Mouse (Mus musculus) spleen, adult 12 weeks (tissue): ENCODE measurements at regions not wholly inside any gene's neighbourhood (a gene's known extent, or its start where the extent isn't known, plus 50 kb on each side); places are given as distances from the start of the nearest gene placed in this dataset.
A peak's percentile ranks its signal among the peaks of the same experiment; 100 is the strongest.
"Not testable (repeated sequence)": the region's sequence is repeated elsewhere in the genome, so short reads cannot be mapped to it uniquely, and the experiment has no call there.

ENCODE experiments used
- DNase-seq: peaks from one replicate; pipeline ENCODE4 v3.0.0; 2022; ENCODE audit warnings: low spot score

DNA sequence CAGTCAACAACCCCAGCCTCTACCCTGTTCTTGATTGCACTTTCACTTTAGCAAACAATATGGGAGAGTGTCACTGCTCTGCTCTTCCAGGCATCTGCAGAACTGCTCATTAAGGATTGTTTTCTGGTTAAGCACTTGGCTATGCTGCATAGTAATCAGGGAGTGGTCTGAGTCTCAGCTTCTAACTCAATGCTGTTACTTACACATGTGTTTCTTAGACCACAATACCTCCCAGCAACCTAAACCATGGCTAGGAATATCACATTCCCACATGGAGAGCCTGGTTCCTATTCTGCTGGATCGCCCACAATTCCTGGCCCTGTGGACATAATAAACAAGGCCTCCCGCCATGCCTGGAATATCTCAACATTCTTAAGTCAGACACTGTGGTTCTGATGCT is 493.3 kb upstream of the Id2 start:
- DNase-seq: no peak

GRCm38 (mm10) chr12:25585746-25586145 is 488.8 kb upstream of the Id2 start:
- DNase-seq: no peak

DNA sequence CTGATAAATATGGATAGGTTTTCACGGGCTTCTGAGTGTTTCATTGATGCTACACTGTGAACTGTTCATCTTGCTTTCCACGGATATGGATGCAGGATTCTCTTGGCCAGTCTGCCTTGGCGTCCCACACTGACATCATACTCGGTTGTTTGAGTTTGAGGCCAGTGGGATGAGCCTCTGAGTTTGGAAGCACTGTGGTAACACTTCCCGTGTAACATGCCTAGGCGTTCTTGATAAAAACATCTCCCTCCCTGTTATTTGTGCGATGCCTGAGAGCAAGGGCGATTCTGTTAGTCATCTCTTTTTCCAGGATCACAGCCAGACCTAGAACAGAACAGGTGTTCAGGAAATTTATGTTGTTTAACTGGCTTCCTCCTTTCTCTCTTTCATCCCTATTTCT is 482.5 kb upstream of the Id2 start:
- no peak for DNase-seq

DNA sequence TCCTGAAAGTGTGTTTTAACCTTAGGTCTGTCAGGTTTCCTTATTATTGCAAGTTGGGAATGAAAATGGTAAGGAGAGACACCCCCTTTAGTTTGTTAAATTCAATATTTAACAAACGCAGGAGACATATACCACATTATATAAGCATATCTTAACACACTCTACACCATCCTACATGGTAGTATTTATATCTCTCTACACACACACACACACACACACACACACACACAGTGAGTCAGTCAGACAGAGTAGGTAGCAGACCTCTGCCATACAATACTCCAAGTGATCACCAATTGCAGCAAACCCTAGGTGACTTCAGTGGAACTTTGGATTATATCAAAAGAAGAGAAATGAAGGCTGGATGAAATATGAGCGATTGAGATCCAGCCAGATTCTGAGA is 468.2 kb upstream of the Id2 start:
- DNase-seq: no peak

DNA sequence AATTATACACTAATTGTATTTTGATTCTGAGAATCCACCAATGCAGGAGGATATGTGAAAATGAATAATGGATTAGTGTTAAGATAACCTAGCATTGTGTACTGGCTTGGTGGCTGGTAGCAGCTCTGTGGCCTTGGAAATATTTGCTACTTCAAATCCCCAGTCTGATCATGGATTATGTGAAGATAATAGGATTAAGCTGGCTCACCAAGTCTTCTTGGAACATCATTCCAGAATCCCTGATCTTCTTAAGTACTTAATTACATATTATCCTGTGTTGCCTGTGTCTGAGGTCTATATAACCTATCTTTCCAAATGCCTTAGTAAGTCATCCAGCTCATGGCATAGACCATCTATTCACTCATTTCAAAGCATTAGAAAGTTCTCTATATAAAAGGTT is 462.7 kb upstream of the Id2 start:
- no peak for DNase-seq

- no peak for DNase-seq
Measured at GRCm38 (mm10) chr12:25553656-25554055, 456.7 kb upstream of the Id2 start.

DNA sequence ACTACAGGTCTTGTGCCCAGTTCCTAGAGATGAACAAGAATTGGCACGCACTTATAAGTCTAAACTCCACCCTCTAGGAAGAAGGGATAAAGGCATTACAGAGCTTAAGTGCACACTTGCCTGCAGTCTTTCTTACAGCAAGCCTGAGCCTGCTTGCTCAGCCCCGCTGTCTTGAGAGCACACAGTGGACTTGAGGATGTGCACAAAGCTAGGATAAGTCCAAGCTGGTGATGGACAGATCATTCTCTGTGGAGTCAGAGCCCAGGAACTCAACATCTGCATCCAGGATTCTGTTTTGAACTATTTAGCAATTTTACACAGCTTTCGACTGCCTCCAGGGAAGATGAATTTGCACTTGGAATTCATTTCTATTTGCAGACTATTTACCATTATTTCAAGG is 452.8 kb upstream of the Id2 start:
- no peak for DNase-seq

DNA sequence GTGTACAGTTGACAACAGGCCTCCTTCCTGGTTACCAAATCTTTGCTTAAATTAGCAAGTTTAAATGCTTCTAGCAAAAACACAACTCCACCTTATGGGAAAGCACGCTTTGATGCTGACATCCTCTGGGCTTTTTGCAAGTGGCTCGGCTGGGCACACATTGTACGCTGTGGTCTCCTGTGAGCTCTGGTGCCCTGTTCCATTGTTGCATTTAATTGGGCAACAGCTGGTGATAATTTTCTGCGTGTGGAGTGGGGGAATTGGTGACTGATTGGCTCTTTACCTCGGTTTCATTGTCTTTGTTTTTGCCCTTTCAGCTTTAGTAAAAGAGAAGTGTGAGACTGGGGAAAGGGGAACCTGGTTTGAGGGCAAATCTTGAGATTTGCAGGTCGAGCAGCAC is 447.3 kb upstream of the Id2 start:
- DNase-seq: no peak

- no peak for DNase-seq
Measured at GRCm38 (mm10) chr12:25534620-25534950, 437.6 kb upstream of the Id2 start.

- DNase-seq: no peak
Measured at GRCm38 (mm10) chr12:25533709-25534619, 437.0 kb upstream of the Id2 start.

GRCm38 (mm10) chr12:25530483-25530882 is 433.5 kb upstream of the Id2 start:
- no peak for DNase-seq

DNA sequence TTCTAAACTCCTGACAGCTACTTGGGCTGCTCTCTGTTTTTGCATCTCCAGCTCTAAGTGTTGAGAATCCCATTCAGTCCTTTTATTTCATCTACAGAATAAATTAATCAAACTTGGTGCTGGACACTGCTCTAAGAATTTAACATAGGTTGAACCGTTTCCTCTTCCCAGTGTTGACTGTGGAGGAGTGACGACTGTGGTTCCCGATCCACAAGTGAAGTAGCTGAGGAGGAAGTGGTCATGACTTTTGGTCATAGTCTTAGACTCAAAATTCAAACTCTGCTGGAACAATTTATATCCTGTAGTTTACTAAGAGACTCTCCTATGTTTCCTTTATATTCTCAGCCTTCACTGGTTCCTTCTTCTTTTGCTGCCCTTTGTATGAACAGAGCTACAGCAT is 432.6 kb upstream of the Id2 start:
- DNase-seq: no peak

- DNase-seq: no peak
Measured at GRCm38 (mm10) chr12:25526639-25527038, 429.7 kb upstream of the Id2 start.

- no peak for DNase-seq
Measured at GRCm38 (mm10) chr12:25516738-25517137, 419.8 kb upstream of the Id2 start.

DNA sequence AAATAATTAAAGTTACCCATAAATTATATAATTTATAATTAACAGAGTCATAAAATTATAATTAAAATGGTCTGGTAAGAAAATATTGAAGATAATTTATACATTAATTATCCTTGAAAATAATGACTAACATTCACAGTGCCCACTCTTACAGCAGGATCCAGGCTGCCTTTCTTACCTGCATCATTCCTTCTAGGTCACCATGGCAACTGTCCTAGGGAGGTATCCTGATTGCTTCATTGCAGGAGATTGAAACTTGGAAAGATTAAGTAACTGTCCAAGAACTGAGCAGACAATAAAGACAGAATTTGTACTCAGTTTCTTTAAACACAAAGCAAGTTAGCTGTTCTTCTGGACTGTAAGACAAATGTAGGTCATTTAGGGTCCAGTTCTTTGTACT is 416.7 kb upstream of the Id2 start:
- DNase-seq: no peak

- no peak for DNase-seq
Measured at GRCm38 (mm10) chr12:25509666-25510065, 412.7 kb upstream of the Id2 start.

DNA sequence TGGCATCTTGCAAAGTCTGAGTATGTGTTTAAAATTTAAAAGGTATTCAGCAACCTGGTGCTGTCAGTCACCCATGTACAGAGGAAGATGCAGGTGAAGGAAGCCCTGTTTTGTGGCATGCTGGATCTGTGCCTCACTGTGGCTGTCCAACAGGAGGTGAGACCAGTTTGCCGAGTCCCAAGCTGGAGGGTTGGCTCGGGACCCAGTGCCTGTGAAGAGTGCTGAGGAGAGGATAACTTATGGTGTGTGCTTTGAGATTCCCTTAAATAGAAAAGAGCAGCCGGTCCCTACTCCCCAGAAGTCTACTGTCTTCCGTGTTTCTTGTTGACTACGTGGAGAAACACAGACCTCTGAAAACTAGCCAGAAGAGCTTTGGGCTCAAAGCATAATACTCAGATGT is 396.3 kb upstream of the Id2 start:
- DNase-seq: no peak

- DNase-seq: no peak
Measured at GRCm38 (mm10) chr12:25492483-25493190, 395.7 kb upstream of the Id2 start.

DNA sequence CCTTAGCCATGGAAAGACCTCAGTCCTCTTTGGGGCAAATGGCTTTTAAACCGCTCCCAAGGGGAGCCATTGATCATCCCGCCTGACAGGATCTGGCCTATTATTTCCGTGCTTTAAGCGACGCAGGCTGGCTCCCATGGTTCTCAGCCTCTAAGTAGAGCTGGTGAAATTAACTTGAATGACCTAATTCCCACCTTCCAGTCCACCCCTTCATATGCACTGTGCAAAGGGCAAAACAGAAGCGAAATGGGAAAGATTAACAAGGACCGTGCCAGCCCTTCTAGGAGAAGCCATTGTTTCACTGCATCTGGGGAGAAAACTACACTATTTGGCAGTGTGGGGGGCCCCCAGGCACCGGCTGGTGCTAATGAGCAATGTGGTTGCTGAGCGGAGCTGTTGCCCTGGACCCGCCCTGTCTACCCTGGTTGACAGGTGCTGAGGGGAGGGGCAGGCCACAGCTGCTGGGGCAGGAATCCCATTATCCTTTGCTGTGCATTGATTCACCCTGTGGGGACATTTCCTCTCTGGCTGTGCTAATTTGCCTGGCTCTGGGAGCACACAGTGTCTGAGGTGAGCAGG is 378.3 kb upstream of the Id2 start:
- DNase-seq: no peak

GRCm38 (mm10) chr12:25469181-25469580 is 372.2 kb upstream of the Id2 start:
- DNase-seq: no peak

GRCm38 (mm10) chr12:25467789-25468188 is 370.8 kb upstream of the Id2 start:
- peak; percentile 53 for DNase-seq

- DNase-seq: not testable (repeated sequence)
Measured at GRCm38 (mm10) chr12:25462690-25463089, 365.8 kb upstream of the Id2 start.

GRCm38 (mm10) chr12:25455281-25455989 is 358.5 kb upstream of the Id2 start:
- DNase-seq: no peak
